Mouse (Mus musculus) liver, embryonic 12.5 days (tissue): ENCODE measurements around the gene Hddc2. TPM values are rescaled to one million over a fixed set of nuclear protein-coding genes. Genes with fewer than 3 reads are reported as not detected.
"Not testable (repeated sequence)": the region's sequence is repeated elsewhere in the genome, so short reads cannot be mapped to it uniquely, and the experiment has no call there.

Experiments
- ATAC-seq: fragments of 200-750 bp; cut with Nextera tagmentation; 2 replicates; pipeline ENCODE4 v1.8.0; 2017; ENCODE audit warnings: moderate number of reproducible peaks, mild to moderate bottlenecking, moderate library complexity
- H3K27ac ChIP-seq: fragments of 300-500 bp; sonication (generic); 2 replicates; pipeline ENCODE4 v1.5.1; 2016; ENCODE audit warnings: mild to moderate bottlenecking
- H3K27me3 ChIP-seq: fragments of 300-500 bp; sonication (generic); replicated peaks from 2 replicates; pipeline ENCODE4 v1.6.1; 2016; ENCODE audit warnings: mild to moderate bottlenecking, moderate library complexity
- H3K36me3 ChIP-seq: fragments of 300-500 bp; sonication (generic); 2 replicates; pipeline ENCODE4 v1.6.1; 2016; ENCODE audit warnings: mild to moderate bottlenecking, moderate library complexity
- H3K4me1 ChIP-seq: fragments of 300-500 bp; sonication (generic); 2 replicates; pipeline ENCODE4 v1.6.1; 2016
- H3K4me2 ChIP-seq: fragments of 300-500 bp; sonication (generic); 2 replicates; pipeline ENCODE4 v1.6.1; 2016; ENCODE audit warnings: mild to moderate bottlenecking, moderate library complexity
- H3K4me3 ChIP-seq: fragments of 300-500 bp; sonication (generic); 2 replicates; pipeline ENCODE4 v1.5.1; 2016; ENCODE audit warnings: mild to moderate bottlenecking, moderate library complexity
- H3K9ac ChIP-seq: fragments of 300-500 bp; sonication (generic); 2 replicates; pipeline ENCODE4 v1.6.1; 2016; ENCODE audit warnings: mild to moderate bottlenecking, moderate library complexity
- H3K9me3 ChIP-seq: fragments of 300-500 bp; sonication (generic); replicated peaks from 2 replicates; pipeline ENCODE4 v1.6.1; 2016; ENCODE audit warnings: mild to moderate bottlenecking, moderate library complexity
- WGBS: fragments of 180-500 bp; shearing (Covaris S2); methylation state at CpG from one replicate; pipeline ENCODE4 v1.1.7; 2016; ENCODE audit not compliant: insufficient replicate concordance; 5-methylcytosine and 5-hydroxymethylcytosine counted together
- polyA plus RNA-seq: library from polyadenylated mRNA; unstranded; fragments of >200 nt; fragmentation: Nextera tagmentation; extraction: Ambion mirVana; gene quantifications from 2 replicates; pipeline ENCODE4 v1.2.1, GENCODE M21; 2016

The Hddc2 gene
- polyA plus RNA-seq, 1 experiment from 2014 or later = 31.7 TPM

- 19% methylated on average over 4 of the region's 5 CpGs for WGBS
- not testable (repeated sequence) for H3K27me3 ChIP-seq, H3K4me3 ChIP-seq, H3K36me3 ChIP-seq, H3K27ac ChIP-seq, H3K4me2 ChIP-seq, H3K9me3 ChIP-seq, ATAC-seq, H3K4me1 ChIP-seq, H3K9ac ChIP-seq
These were observed 57.0 kb downstream of the Hddc2 start for GRCm38 (mm10) chr10:31370200-31370599.

Other genes starting within 250 kb of the Hddc2 start
- 2.3 TPM in 2 replicates for gene Tpd52l1, start 132.6 kb downstream of the Hddc2 start, polyA plus RNA-seq